Mouse (Mus musculus): Measurements from ENCODE around the gene Cir1. TPM values are rescaled to one million over a fixed set of nuclear protein-coding genes. Genes with fewer than 3 reads are reported as not detected.

The Cir1 gene
- total RNA-seq, 1 experiment from 2014 or later, result 30.6 TPM

DNA sequence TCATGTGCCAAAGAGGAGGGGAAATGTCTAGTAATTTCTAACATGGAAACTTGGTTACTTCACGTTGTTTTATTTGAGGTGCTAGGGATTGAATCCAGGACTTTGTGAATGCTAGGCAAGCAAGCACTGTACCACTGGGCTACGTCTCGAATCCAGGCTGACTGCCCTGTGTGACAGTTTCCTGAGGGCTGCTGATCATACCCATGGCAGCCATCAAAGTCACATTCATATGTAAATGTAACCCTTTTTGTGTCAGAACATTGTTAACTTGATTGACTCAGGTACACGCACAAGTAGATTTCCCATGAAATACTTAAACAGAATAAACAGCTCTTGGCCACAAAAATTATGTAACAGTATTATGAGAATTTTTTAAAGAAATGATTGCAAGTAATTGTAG, 63.8 kb downstream of the Cir1 start:
- no peak for ATAC-seq (replicated peaks; ENCODE audit: low read depth, poor library complexity, severe bottlenecking)

DNA sequence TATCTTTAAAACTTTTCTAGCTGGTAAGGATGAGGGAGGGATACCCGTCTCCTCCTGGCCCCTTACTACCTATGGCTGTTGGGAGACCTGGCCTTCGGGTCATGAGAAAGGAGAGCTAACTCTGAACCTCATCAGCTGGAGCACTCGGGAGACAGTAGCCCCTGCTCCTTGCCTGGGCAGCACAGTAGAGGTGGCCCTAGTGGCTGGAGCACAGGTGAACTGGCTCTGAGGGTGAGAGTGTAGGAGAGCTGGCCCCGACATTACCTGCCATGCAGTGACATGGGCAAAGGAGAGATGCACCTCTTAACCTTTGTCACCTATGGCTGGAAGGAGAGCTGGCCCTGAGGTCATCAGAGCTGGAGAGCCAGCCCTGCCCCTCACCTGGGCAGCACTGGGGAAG, 71.2 kb downstream of the Cir1 start:
- ATAC-seq (replicated peaks; ENCODE audit: low read depth, poor library complexity, severe bottlenecking), result no peak

Other genes with a start within 250 kb of the Cir1 start
- gene Ola1, start 93.8 kb downstream of the Cir1 start, total RNA-seq (2017), result 117 and 127 TPM in 2 replicates
- 0.37 TPM in 1 of 2 replicates, not detected in the other for gene Sp9, start 40.8 kb downstream of the Cir1 start, total RNA-seq (2017)
- 22.2 and 25.1 TPM in 2 replicates for gene Scrn3, start 100 bp downstream of the Cir1 start, total RNA-seq (2017)
- gene Gpr155, start 73.9 kb upstream of the Cir1 start, total RNA-seq (2017), result 3.9 and 6.2 TPM in 2 replicates
- gene Wipf1, start 217.0 kb upstream of the Cir1 start, total RNA-seq (2017), result 13.2 and 22.9 TPM in 2 replicates

Measured in common myeloid progenitor, adult 5-6 weeks (primary cell).